Mouse (Mus musculus): ENCODE data around the gene Snx15. TPM values are rescaled to one million over a fixed set of nuclear protein-coding genes. Genes with fewer than 3 reads are reported as not detected.

Gene Snx15
- polyA plus RNA-seq, 1 experiment from 2014 or later, result 59.6 TPM

GRCm38 (mm10) chr19:6085417-6085879, 42.7 kb downstream of the Snx15 start:
- peak overlapping the region; percentile 92 for H3K4me2 ChIP-seq (replicated peaks)
- peaks cover 25% of the 10 kb centered on the region for H3K36me3 ChIP-seq (replicated peaks; ENCODE audit: control insufficient read depth, insufficient read depth)
- 0% methylated on average over 17 of the region's 17 CpGs for WGBS
- no peaks in the 10 kb centered on the region for H3K27me3 ChIP-seq (ENCODE audit: control insufficient read depth, insufficient read depth, low read length)
- H3K9me3 ChIP-seq (ENCODE audit: control insufficient read depth, low read length), result no peaks in the 10 kb centered on the region
- DNase-seq (ENCODE audit: low spot score) (peak; percentile 62), ATAC-seq (ENCODE audit: low FRiP score) (peak; percentile 71)
- no peak overlapping the region for H3K27ac ChIP-seq
- H3K4me1 ChIP-seq (replicated peaks; ENCODE audit: control insufficient read depth, insufficient read depth, low read length), result peaks cover 14% of the 10 kb centered on the region
- peak overlapping the region; percentile 47 for H3K4me3 ChIP-seq (replicated peaks; ENCODE audit: low read length)
- no peak overlapping the region; the same call in 1 of the 2 replicates for H3K9ac ChIP-seq

GRCm38 (mm10) chr19:6084478-6085248, 43.4 kb downstream of the Snx15 start, which contains the start of the genes Zfpl1 and Cdca5:
Zfpl1 (minus strand) TSS chr19:6084956.
Cdca5 (plus strand) TSS chr19:6084983.
- peak within 1 kb of the TSS; percentile 92 for H3K4me2 ChIP-seq (replicated peaks)
- no peaks in the 10 kb centered on the region for H3K27me3 ChIP-seq (ENCODE audit: control insufficient read depth, insufficient read depth, low read length)
- peak within 1 kb of the TSS; percentile 26; the same call in 1 of the 2 replicates for H3K27ac ChIP-seq
- WGBS, result under 1% methylated on average over 58 of the region's 58 CpGs
- DNase-seq (ENCODE audit: low spot score), result peak; percentile 100
- peaks cover 29% of the 10 kb centered on the region for H3K36me3 ChIP-seq (replicated peaks; ENCODE audit: control insufficient read depth, insufficient read depth)
- peak within 1 kb of the TSS; percentile 68 for H3K9ac ChIP-seq
- H3K4me3 ChIP-seq (replicated peaks; ENCODE audit: low read length), result peak within 1 kb of the TSS; percentile 47
- H3K9me3 ChIP-seq (ENCODE audit: control insufficient read depth, low read length), result no peaks in the 10 kb centered on the region
- H3K4me1 ChIP-seq (replicated peaks; ENCODE audit: control insufficient read depth, insufficient read depth, low read length), result peaks cover 14% of the 10 kb centered on the region
- peak; percentile 91 for ATAC-seq (ENCODE audit: low FRiP score)

GRCm38 (mm10) chr19:6082156-6082555, 45.9 kb downstream of the Snx15 start, which contains the start of gene Gm28374:
Gm28374 (minus strand) TSS chr19:6082256.
- Histone ChIP-seq H3K36me3 (replicated peaks; ENCODE audit: control insufficient read depth, insufficient read depth) (peaks cover 37% of the 10 kb centered on the region), H3K27ac (no peak within 1 kb of the TSS), H3K9me3 (ENCODE audit: control insufficient read depth, low read length) (no peaks in the 10 kb centered on the region), H3K4me3 (replicated peaks; ENCODE audit: low read length) (no peak within 1 kb of the TSS), H3K4me1 (replicated peaks; ENCODE audit: control insufficient read depth, insufficient read depth, low read length) (peaks cover 14% of the 10 kb centered on the region), H3K9ac (no peak within 1 kb of the TSS), H3K4me2 (replicated peaks) (no peak within 1 kb of the TSS), H3K27me3 (ENCODE audit: control insufficient read depth, insufficient read depth, low read length) (no peaks in the 10 kb centered on the region)
- DNase-seq (ENCODE audit: low spot score) (no peak), ATAC-seq (ENCODE audit: low FRiP score) (no peak)
- WGBS, result 91% methylated on average over 9 of the region's 9 CpGs

GRCm38 (mm10) chr19:6079983-6080480, 48.1 kb downstream of the Snx15 start, which contains the start of gene Tmem262:
Tmem262 (plus strand) TSS chr19:6080033.
- H3K27ac ChIP-seq, result no peak within 1 kb of the TSS
- no peaks in the 10 kb centered on the region for H3K27me3 ChIP-seq (ENCODE audit: control insufficient read depth, insufficient read depth, low read length)
- H3K9me3 ChIP-seq (ENCODE audit: control insufficient read depth, low read length), result no peaks in the 10 kb centered on the region
- no peak within 1 kb of the TSS for H3K4me3 ChIP-seq (replicated peaks; ENCODE audit: low read length)
- no peak within 1 kb of the TSS for H3K9ac ChIP-seq
- peaks cover 19% of the 10 kb centered on the region for H3K4me1 ChIP-seq (replicated peaks; ENCODE audit: control insufficient read depth, insufficient read depth, low read length)
- ATAC-seq (ENCODE audit: low FRiP score) (no peak), DNase-seq (ENCODE audit: low spot score) (no peak)
- no peak within 1 kb of the TSS for H3K4me2 ChIP-seq (replicated peaks)
- peaks cover 42% of the 10 kb centered on the region for H3K36me3 ChIP-seq (replicated peaks; ENCODE audit: control insufficient read depth, insufficient read depth)
- 97% methylated on average over 12 of the region's 12 CpGs for WGBS

- Histone ChIP-seq H3K9me3 (ENCODE audit: control insufficient read depth, low read length) (no peaks in the 10 kb centered on the region), H3K9ac (peak within 1 kb of the TSS; percentile 72), H3K36me3 (replicated peaks; ENCODE audit: control insufficient read depth, insufficient read depth) (peaks cover 49% of the 10 kb centered on the region), H3K4me1 (replicated peaks; ENCODE audit: control insufficient read depth, insufficient read depth, low read length) (peaks cover 8% of the 10 kb centered on the region), H3K4me3 (replicated peaks; ENCODE audit: low read length) (peak within 1 kb of the TSS; percentile 63), H3K27me3 (ENCODE audit: control insufficient read depth, insufficient read depth, low read length) (no peaks in the 10 kb centered on the region), H3K4me2 (replicated peaks) (peak within 1 kb of the TSS; percentile 87), H3K27ac (peak within 1 kb of the TSS; percentile 82)
- DNase-seq (ENCODE audit: low spot score) (peak; percentile 90), ATAC-seq (ENCODE audit: low FRiP score) (peak; percentile 90)
- WGBS, result 1% methylated on average over 33 of the region's 33 CpGs
Measured at GRCm38 (mm10) chr19:6076564-6077393, 51.3 kb downstream of the Snx15 start, which contains the start of gene Vps51. Vps51 (minus strand) TSS chr19:6077231.

GRCm38 (mm10) chr19:6073889-6074288, 54.2 kb downstream of the Snx15 start:
- Histone ChIP-seq H3K9me3 (ENCODE audit: control insufficient read depth, low read length) (no peaks in the 10 kb centered on the region), H3K9ac (no peak overlapping the region), H3K4me1 (replicated peaks; ENCODE audit: control insufficient read depth, insufficient read depth, low read length) (peaks cover 8% of the 10 kb centered on the region), H3K4me2 (replicated peaks) (no peak overlapping the region), H3K27me3 (ENCODE audit: control insufficient read depth, insufficient read depth, low read length) (no peaks in the 10 kb centered on the region), H3K27ac (no peak overlapping the region), H3K36me3 (replicated peaks; ENCODE audit: control insufficient read depth, insufficient read depth) (peaks cover 50% of the 10 kb centered on the region), H3K4me3 (replicated peaks; ENCODE audit: low read length) (no peak overlapping the region)
- WGBS, result 94% methylated on average over 5 of the region's 5 CpGs
- DNase-seq (ENCODE audit: low spot score) (no peak), ATAC-seq (ENCODE audit: low FRiP score) (no peak)

GRCm38 (mm10) chr19:6071261-6071660, 56.8 kb downstream of the Snx15 start:
- Histone ChIP-seq H3K27me3 (ENCODE audit: control insufficient read depth, insufficient read depth, low read length) (no peaks in the 10 kb centered on the region), H3K36me3 (replicated peaks; ENCODE audit: control insufficient read depth, insufficient read depth) (peaks cover 55% of the 10 kb centered on the region), H3K4me3 (replicated peaks; ENCODE audit: low read length) (no peak overlapping the region), H3K27ac (no peak overlapping the region), H3K4me2 (replicated peaks) (no peak overlapping the region), H3K4me1 (replicated peaks; ENCODE audit: control insufficient read depth, insufficient read depth, low read length) (peaks cover 18% of the 10 kb centered on the region), H3K9ac (no peak overlapping the region), H3K9me3 (ENCODE audit: control insufficient read depth, low read length) (no peaks in the 10 kb centered on the region)
- WGBS, result 93% methylated on average over 19 of the region's 19 CpGs
- DNase-seq (ENCODE audit: low spot score), result no peak
- ATAC-seq (ENCODE audit: low FRiP score), result no peak

- Histone ChIP-seq H3K27ac (no peak overlapping the region), H3K4me2 (replicated peaks) (no peak overlapping the region), H3K4me1 (replicated peaks; ENCODE audit: control insufficient read depth, insufficient read depth, low read length) (peaks cover 16% of the 10 kb centered on the region), H3K4me3 (replicated peaks; ENCODE audit: low read length) (no peak overlapping the region), H3K9me3 (ENCODE audit: control insufficient read depth, low read length) (no peaks in the 10 kb centered on the region), H3K9ac (no peak overlapping the region), H3K27me3 (ENCODE audit: control insufficient read depth, insufficient read depth, low read length) (no peaks in the 10 kb centered on the region), H3K36me3 (replicated peaks; ENCODE audit: control insufficient read depth, insufficient read depth) (peaks cover 55% of the 10 kb centered on the region)
- DNase-seq (ENCODE audit: low spot score) (no peak), ATAC-seq (ENCODE audit: low FRiP score) (no peak)
- WGBS, result 89% methylated on average over 31 of the region's 31 CpGs
Measured at GRCm38 (mm10) chr19:6070571-6071250, 57.4 kb downstream of the Snx15 start.

All from hindbrain, embryonic 14.5 days (tissue).